Mouse (Mus musculus): ENCODE data around the gene Mucl3. TPM values are rescaled to one million over a fixed set of nuclear protein-coding genes. Genes with fewer than 3 reads are reported as not detected.

Mucl3 gene
- 0.08 TPM in 1 of 2 replicates, not detected in the other for polyA plus RNA-seq (2015; fragmentation: Nextera tagmentation; extraction: Ambion mirVana)

DNA sequence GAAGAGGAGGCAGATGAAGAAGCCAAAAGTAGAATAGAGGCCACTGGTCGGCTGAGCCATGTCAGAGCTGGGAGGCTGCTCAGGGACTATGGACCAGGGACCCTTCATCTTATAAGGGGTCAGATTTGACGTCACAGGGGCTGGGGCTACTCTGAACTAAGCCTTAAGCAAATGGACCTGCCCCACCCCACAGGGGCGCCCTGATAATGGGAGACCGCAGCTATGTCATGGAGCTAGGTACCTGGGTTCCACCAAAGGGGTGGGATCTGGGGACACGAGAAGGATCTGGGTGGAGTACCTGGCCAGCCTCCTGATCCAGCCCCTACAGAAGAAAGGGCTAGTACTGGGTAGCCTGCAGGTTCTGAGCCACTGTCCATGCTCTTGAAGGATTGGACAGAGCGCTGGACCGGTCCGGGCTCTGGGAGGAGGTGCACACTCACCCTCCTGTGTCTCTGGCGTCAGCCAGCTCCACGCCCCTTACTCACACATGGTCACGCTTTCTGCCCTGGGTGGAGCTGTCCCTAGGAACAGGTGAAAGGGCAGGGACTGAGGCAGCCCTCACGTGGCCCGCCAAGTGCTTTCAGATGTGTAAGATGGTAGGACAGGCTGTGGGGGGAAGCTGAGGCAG lies at the start of gene Mucl3:
Gene Mucl3 (minus strand): TSS at position 87 of the 628 bp plus-strand sequence.

GRCm38 (mm10) chr17:35673416-35674035 lies 30.0 kb upstream of the Mucl3 start, which contains the start of gene Gtf2h4:
Gtf2h4 (minus strand) TSS chr17:35673739.

GRCm38 (mm10) chr17:35667334-35668065 lies 24.0 kb upstream of the Mucl3 start, which contains the start of gene Vars2:
Vars2 (minus strand) TSS chr17:35667592.

DNA sequence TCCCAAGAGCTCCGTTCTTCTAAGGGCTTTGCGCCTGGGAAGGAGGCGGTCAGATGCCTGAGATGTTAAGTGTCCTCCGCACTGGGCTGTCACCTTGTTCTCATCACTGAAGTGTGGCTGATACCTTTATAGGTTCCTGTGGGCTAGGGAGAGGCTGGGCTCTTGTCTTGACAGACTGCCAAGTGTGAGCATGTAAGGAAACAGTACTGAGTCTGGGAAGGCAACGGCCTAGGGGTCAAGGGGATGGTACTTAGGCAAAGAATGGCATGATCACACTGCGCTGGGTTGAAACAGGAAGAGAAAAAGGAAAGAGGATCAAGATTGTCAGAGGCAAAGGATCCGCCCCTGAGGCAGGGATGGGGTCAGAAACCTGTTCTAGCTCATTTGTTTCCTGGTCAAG lies 17.0 kb downstream of the Mucl3 start, which contains the start of gene Gm9573:
Gene Gm9573 (minus strand): TSS at position 101 of the 400 bp plus-strand sequence.

DNA sequence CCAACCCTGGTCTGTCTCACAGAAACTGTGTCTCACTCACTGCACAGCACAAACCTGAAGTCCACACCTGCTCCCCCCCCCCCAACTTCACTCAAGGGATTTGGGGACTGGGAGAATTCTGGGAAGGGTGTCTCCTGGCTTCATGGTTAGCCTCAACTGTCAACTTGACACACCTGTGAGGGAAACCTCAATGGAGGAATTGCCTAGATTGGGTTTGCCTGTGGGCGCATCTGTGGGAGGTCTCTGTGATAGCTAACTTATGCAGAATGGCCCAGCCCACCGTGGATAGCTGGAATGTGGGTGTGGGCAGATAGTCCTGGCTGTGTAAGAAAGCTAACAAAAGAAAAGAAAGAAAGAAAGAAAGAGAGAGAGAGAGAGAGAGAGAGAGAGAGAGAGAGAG lies 42.2 kb downstream of the Mucl3 start, which contains the start of gene Sfta2:
Gene Sfta2 (plus strand): TSS at position 301 of the 400 bp plus-strand sequence.

Other genes with a start within 250 kb of the Mucl3 start
- 0.92 and 1.9 TPM in 2 replicates for gene H2-Q6, start 218.8 kb downstream of the Mucl3 start, polyA plus RNA-seq (2015; fragmentation: Nextera tagmentation; extraction: Ambion mirVana)
- 4.0 and 6.8 TPM in 2 replicates for gene H2-Q7, start 204.5 kb downstream of the Mucl3 start, polyA plus RNA-seq (2015; fragmentation: Nextera tagmentation; extraction: Ambion mirVana)
- 0.56 and 0.66 TPM in 2 replicates for gene H2-Q10, start 173.6 kb downstream of the Mucl3 start, polyA plus RNA-seq (2015; fragmentation: Nextera tagmentation; extraction: Ambion mirVana)
- not detected in 2 replicates for gene Pou5f1, start 137.7 kb downstream of the Mucl3 start, polyA plus RNA-seq (2015; fragmentation: Nextera tagmentation; extraction: Ambion mirVana)
- gene Tcf19, start 126.9 kb downstream of the Mucl3 start, polyA plus RNA-seq (2015; fragmentation: Nextera tagmentation; extraction: Ambion mirVana) = 10.5 and 11.8 TPM in 2 replicates
- gene Cchcr1, start 126.6 kb downstream of the Mucl3 start, polyA plus RNA-seq (2015; fragmentation: Nextera tagmentation; extraction: Ambion mirVana) = 2.6 and 3.4 TPM in 2 replicates
- gene Psors1c2, start 110.5 kb downstream of the Mucl3 start, polyA plus RNA-seq (2015; fragmentation: Nextera tagmentation; extraction: Ambion mirVana) = 0.28 and 0.44 TPM in 2 replicates
- gene Cdsn, start 91.6 kb downstream of the Mucl3 start, polyA plus RNA-seq (2015; fragmentation: Nextera tagmentation; extraction: Ambion mirVana) = 0.05 TPM in 1 of 2 replicates, not detected in the other
- gene 2300002M23Rik, start 76.2 kb downstream of the Mucl3 start, polyA plus RNA-seq (2015; fragmentation: Nextera tagmentation; extraction: Ambion mirVana) = not detected in 2 replicates
- not detected in 2 replicates for gene Sfta2, start 42.1 kb downstream of the Mucl3 start, polyA plus RNA-seq (2015; fragmentation: Nextera tagmentation; extraction: Ambion mirVana)
- gene Gm9573, start 17.1 kb downstream of the Mucl3 start, polyA plus RNA-seq (2015; fragmentation: Nextera tagmentation; extraction: Ambion mirVana) = not detected in 2 replicates
- gene Vars2, start 23.9 kb upstream of the Mucl3 start, polyA plus RNA-seq (2015; fragmentation: Nextera tagmentation; extraction: Ambion mirVana) = 11.0 and 15.0 TPM in 2 replicates
- gene Gtf2h4, start 30.0 kb upstream of the Mucl3 start, polyA plus RNA-seq (2015; fragmentation: Nextera tagmentation; extraction: Ambion mirVana) = 23.4 and 23.8 TPM in 2 replicates
- gene Ddr1, start 60.9 kb upstream of the Mucl3 start, polyA plus RNA-seq (2015; fragmentation: Nextera tagmentation; extraction: Ambion mirVana) = 66.1 and 70.3 TPM in 2 replicates
- 24.1 and 25.1 TPM in 2 replicates for gene Ier3, start 178.0 kb upstream of the Mucl3 start, polyA plus RNA-seq (2015; fragmentation: Nextera tagmentation; extraction: Ambion mirVana)
- 167 and 180 TPM in 2 replicates for gene Flot1, start 179.5 kb upstream of the Mucl3 start, polyA plus RNA-seq (2015; fragmentation: Nextera tagmentation; extraction: Ambion mirVana)
- gene Tubb5, start 194.6 kb upstream of the Mucl3 start, polyA plus RNA-seq (2015; fragmentation: Nextera tagmentation; extraction: Ambion mirVana) = 1,086 and 1,211 TPM in 2 replicates
- gene Mdc1, start 197.8 kb upstream of the Mucl3 start, polyA plus RNA-seq (2015; fragmentation: Nextera tagmentation; extraction: Ambion mirVana) = 3.8 and 4.1 TPM in 2 replicates
- 18.0 and 21.8 TPM in 2 replicates for gene Nrm, start 217.6 kb upstream of the Mucl3 start, polyA plus RNA-seq (2015; fragmentation: Nextera tagmentation; extraction: Ambion mirVana)
- gene Ppp1r18, start 221.9 kb upstream of the Mucl3 start, polyA plus RNA-seq (2015; fragmentation: Nextera tagmentation; extraction: Ambion mirVana) = 17.5 and 17.9 TPM in 2 replicates
- 19.4 and 23.2 TPM in 2 replicates for gene Dhx16, start 236.1 kb upstream of the Mucl3 start, polyA plus RNA-seq (2015; fragmentation: Nextera tagmentation; extraction: Ambion mirVana)